Mouse (Mus musculus): Measurements from ENCODE around the gene Tmem192. TPM values are rescaled to one million over a fixed set of nuclear protein-coding genes. Genes with fewer than 3 reads are reported as not detected.
"Not testable (repeated sequence)": the region's sequence is repeated elsewhere in the genome, so short reads cannot be mapped to it uniquely, and the experiment has no call there.

The Tmem192 gene
- polyA plus RNA-seq, 1 experiment from 2014 or later = 18.0 TPM

DNA sequence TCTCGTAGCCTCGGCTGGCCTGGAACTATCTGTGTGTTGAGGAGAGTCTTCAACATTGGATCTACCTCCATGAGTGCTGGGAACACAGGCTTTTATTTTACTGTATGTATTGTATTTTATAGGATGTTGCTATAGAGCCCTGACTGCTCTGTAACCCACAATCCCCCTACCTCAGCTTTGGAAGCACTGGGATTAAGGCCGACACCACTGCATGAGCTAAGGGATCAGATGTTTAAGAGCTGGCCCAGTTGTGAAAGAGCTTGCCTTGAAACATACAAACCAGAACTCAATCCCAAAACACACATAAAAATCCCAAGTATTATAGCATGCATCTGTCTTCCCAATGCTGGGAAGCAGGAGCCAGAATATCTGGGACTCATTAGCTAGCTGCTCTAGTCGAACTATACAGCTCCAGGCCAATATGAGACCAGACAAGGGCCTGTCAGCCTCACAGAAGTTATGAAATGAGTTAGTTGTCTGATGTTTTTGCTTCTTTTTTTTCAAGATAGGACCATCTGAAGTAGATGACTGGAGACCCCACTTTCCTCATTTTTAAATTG is 51.9 kb downstream of the Tmem192 start:
- WGBS = 86% methylated on average over 4 of the region's 4 CpGs
- no peaks in the 10 kb centered on the region for H3K9me3 ChIP-seq
- no peaks in the 10 kb centered on the region for H3K4me1 ChIP-seq
- no peaks in the 10 kb centered on the region for H3K36me3 ChIP-seq (replicated peaks)
- no peaks in the 10 kb centered on the region for H3K27me3 ChIP-seq (ENCODE audit: poor library complexity, severe bottlenecking)
- no peak overlapping the region for H3K4me3 ChIP-seq
- H3K27ac ChIP-seq = no peak overlapping the region
- DNase-seq (ENCODE audit: extremely low spot score, low spot score) = no peak

- H3K27me3 ChIP-seq (ENCODE audit: poor library complexity, severe bottlenecking); H3K27ac ChIP-seq; DNase-seq (ENCODE audit: extremely low spot score, low spot score); H3K36me3 ChIP-seq (replicated peaks); H3K9me3 ChIP-seq; H3K4me1 ChIP-seq; H3K4me3 ChIP-seq: not testable (repeated sequence)
- 85% methylated on average over 6 of the region's 6 CpGs for WGBS
Measured at GRCm38 (mm10) chr8:65007616-65008015, 60.6 kb downstream of the Tmem192 start.

GRCm38 (mm10) chr8:65018423-65018822 is 71.4 kb downstream of the Tmem192 start, which contains the start of the genes Trim61 and Trim60:
Trim61 (minus strand) TSS chr8:65018523.
Trim60 (minus strand) TSS chr8:65018584.
- H3K4me1 ChIP-seq = no peaks in the 10 kb centered on the region
- WGBS = 88% methylated on average over 8 of the region's 8 CpGs
- H3K27ac ChIP-seq = no peak within 1 kb of the TSS
- DNase-seq (ENCODE audit: extremely low spot score, low spot score) = no peak
- no peaks in the 10 kb centered on the region for H3K36me3 ChIP-seq (replicated peaks)
- no peaks in the 10 kb centered on the region for H3K27me3 ChIP-seq (ENCODE audit: poor library complexity, severe bottlenecking)
- peaks cover 8% of the 10 kb centered on the region; the same call in 1 of the 2 replicates for H3K9me3 ChIP-seq
- H3K4me3 ChIP-seq = no peak within 1 kb of the TSS

Other genes with a start within 250 kb of the Tmem192 start
- gene Msmo1, start 213.4 kb upstream of the Tmem192 start, polyA plus RNA-seq (2016; fragmentation: Nextera tagmentation; extraction: Ambion mirVana) = 208 and 215 TPM in 2 replicates
- gene Klhl2, start 97.2 kb upstream of the Tmem192 start, polyA plus RNA-seq (2016; fragmentation: Nextera tagmentation; extraction: Ambion mirVana) = 7.0 and 8.5 TPM in 2 replicates
- not detected in 2 replicates for gene Trim75, start 40.6 kb downstream of the Tmem192 start, polyA plus RNA-seq (2016; fragmentation: Nextera tagmentation; extraction: Ambion mirVana)
- gene Trim61, start 71.3 kb downstream of the Tmem192 start, polyA plus RNA-seq (2016; fragmentation: Nextera tagmentation; extraction: Ambion mirVana) = 0.07 TPM in 1 of 2 replicates, not detected in the other
- gene Trim60, start 71.4 kb downstream of the Tmem192 start, polyA plus RNA-seq (2016; fragmentation: Nextera tagmentation; extraction: Ambion mirVana) = not detected in 2 replicates
- gene Apela, start 90.2 kb downstream of the Tmem192 start, polyA plus RNA-seq (2016; fragmentation: Nextera tagmentation; extraction: Ambion mirVana) = 2.7 and 3.1 TPM in 2 replicates
- gene Gm10663, start 127.8 kb downstream of the Tmem192 start, polyA plus RNA-seq (2016; fragmentation: Nextera tagmentation; extraction: Ambion mirVana) = not detected in 2 replicates
- not detected in 2 replicates for gene BC030870, start 182.4 kb downstream of the Tmem192 start, polyA plus RNA-seq (2016; fragmentation: Nextera tagmentation; extraction: Ambion mirVana)